Mouse (Mus musculus) hindbrain, embryonic 14.5 days (tissue): ENCODE measurements around the gene Uri1. TPM values are rescaled to one million over a fixed set of nuclear protein-coding genes. Genes with fewer than 3 reads are reported as not detected.

Source experiments
- ATAC-seq: fragments of 200-750 bp; cut with Nextera tagmentation; 2 replicates; pipeline ENCODE4 v1.8.0; 2017; ENCODE audit warnings: moderate number of reproducible peaks, mild to moderate bottlenecking, moderate TSS enrichment, moderate library complexity; ENCODE audit not compliant: low FRiP score
- DNase-seq: peaks from one replicate; pipeline ENCODE4 v3.0.0-alpha.2; 2015; ENCODE audit warnings: low spot score
- H3K27ac ChIP-seq: fragments of 300-500 bp; sonication (generic); 2 replicates; pipeline ENCODE4 v1.5.1; 2014; ENCODE audit warnings: mild to moderate bottlenecking, moderate library complexity
- H3K27me3 ChIP-seq: fragments of 300-500 bp; sonication (generic); 2 replicates; pipeline ENCODE4 v1.6.1; 2014; ENCODE audit warnings: mild to moderate bottlenecking, low read length, mixed read lengths; ENCODE audit not compliant: control insufficient read depth, insufficient read depth
- H3K36me3 ChIP-seq: fragments of 300-500 bp; sonication (generic); replicated peaks from 2 replicates; pipeline ENCODE4 v1.6.1; 2014; ENCODE audit not compliant: control insufficient read depth, insufficient read depth
- H3K4me1 ChIP-seq: fragments of 300-500 bp; sonication (generic); replicated peaks from 2 replicates; pipeline ENCODE4 v1.6.1; 2014; ENCODE audit warnings: antibody characterized with exemption, low read length, mixed read lengths; ENCODE audit not compliant: control insufficient read depth, insufficient read depth
- H3K4me2 ChIP-seq: fragments of 300-500 bp; sonication (generic); replicated peaks from 2 replicates; pipeline ENCODE4 v1.6.1; 2014; ENCODE audit warnings: mild to moderate bottlenecking, moderate library complexity
- H3K4me3 ChIP-seq: fragments of 300-500 bp; sonication (generic); replicated peaks from 2 replicates; pipeline ENCODE4 v1.5.1; 2014; ENCODE audit warnings: mild to moderate bottlenecking, low read length
- H3K9ac ChIP-seq: fragments of 300-500 bp; sonication (generic); 2 replicates; pipeline ENCODE4 v1.6.1; 2014
- H3K9me3 ChIP-seq: fragments of 300-500 bp; sonication (generic); 2 replicates; pipeline ENCODE4 v1.6.1; 2016; ENCODE audit warnings: low read length; ENCODE audit not compliant: control insufficient read depth
- WGBS: fragments of 180-500 bp; shearing (Covaris S2); extraction: QIAGEN DNeasy Blood & Tissue Kit; methylation state at CpG from one replicate; pipeline ENCODE4 v1.1.7; 2014; 5-methylcytosine and 5-hydroxymethylcytosine counted together
- polyA plus RNA-seq: library from polyadenylated mRNA; unstranded; fragments of >200 nt; fragmentation: Nextera tagmentation; extraction: Ambion mirVana; gene quantifications from 2 replicates; pipeline ENCODE4 v1.2.1, GENCODE M21; 2014

Uri1 gene
- 34.4 and 41.8 TPM in 2 replicates for polyA plus RNA-seq

DNA sequence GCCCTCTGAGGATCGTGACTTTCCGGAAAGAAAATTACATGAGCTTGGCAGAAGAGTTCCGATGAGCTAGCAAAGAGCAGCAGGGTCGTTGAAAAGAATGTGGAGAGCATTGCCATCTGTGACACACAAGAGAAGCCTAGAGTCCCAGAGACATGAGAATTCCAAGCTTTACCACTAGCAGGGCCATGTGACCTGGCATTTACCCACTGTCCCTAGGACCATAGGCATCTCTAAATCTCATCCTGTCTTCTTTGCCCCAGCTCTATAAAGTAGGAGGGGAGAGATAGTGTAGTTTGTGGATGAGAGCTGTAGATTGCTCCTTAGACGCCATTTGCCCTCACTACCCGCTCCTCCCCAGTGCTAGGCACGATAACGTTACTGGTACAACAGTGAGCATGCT lies at the start of gene Uri1:
Gene Uri1 (minus strand): TSS at position 101 of the 400 bp plus-strand sequence.
- H3K4me2 ChIP-seq: no peak within 1 kb of the TSS
- no peak for DNase-seq
- no peak for ATAC-seq
- no peak within 1 kb of the TSS for H3K9ac ChIP-seq
- no peaks in the 10 kb centered on the region for H3K9me3 ChIP-seq
- 92% methylated on average over 8 of the region's 8 CpGs for WGBS
- no peaks in the 10 kb centered on the region for H3K4me1 ChIP-seq
- H3K4me3 ChIP-seq: no peak within 1 kb of the TSS
- H3K27ac ChIP-seq: no peak within 1 kb of the TSS
- H3K36me3 ChIP-seq: no peaks in the 10 kb centered on the region
- H3K27me3 ChIP-seq: no peaks in the 10 kb centered on the region

DNA sequence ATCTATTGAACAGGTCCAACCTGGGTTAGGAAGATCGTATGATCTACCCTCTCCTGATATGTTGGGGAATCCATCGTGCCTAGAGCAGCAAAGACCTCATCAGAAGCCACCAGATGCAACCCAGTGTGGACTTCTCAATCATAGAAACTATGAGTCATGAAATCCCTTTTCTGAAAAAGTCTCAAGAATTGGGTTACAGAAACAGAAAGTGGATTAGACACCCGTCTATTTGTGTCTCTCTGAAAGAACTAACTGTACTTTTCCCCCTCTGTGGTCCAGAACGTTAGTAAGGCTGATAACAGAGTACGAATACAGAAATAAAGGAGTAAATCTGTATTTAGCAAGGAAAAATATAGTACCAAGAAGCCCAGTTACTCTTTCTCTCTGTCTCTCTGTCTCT lies 47.7 kb upstream of the Uri1 start:
- H3K4me1 ChIP-seq: peaks cover 13% of the 10 kb centered on the region
- H3K9me3 ChIP-seq: no peaks in the 10 kb centered on the region
- WGBS: 86% methylated on average over 5 of the region's 5 CpGs
- DNase-seq (no peak), ATAC-seq (no peak)
- no peaks in the 10 kb centered on the region for H3K27me3 ChIP-seq
- no peaks in the 10 kb centered on the region for H3K36me3 ChIP-seq
- no peak overlapping the region for H3K27ac ChIP-seq
- no peak overlapping the region for H3K4me3 ChIP-seq
- no peak overlapping the region for H3K9ac ChIP-seq
- H3K4me2 ChIP-seq: no peak overlapping the region

DNA sequence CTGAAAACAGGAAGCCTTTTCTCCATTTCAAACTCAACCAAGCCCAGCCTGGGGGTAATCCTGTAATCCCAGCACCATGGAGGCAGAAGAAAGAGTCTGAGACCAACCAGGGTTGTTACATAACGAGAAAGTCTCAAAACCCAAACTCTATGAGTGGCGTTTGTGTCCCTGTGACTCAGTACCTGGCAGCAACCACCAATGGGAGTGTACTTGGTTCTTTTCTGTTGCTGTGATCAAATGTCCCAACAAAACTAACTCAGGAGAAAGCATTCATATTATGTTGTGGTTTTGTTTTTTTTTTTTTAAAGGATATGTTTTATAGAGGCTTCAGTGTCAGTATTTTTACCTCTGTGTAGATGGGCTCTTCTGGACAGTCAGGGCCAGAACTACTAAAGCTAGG lies 47.3 kb upstream of the Uri1 start:
- Histone ChIP-seq H3K4me3 (no peak overlapping the region), H3K36me3 (no peaks in the 10 kb centered on the region), H3K4me2 (no peak overlapping the region), H3K27me3 (no peaks in the 10 kb centered on the region), H3K27ac (no peak overlapping the region), H3K4me1 (peaks cover 13% of the 10 kb centered on the region), H3K9ac (no peak overlapping the region), H3K9me3 (no peaks in the 10 kb centered on the region)
- ATAC-seq (no peak), DNase-seq (no peak)
- WGBS: 62% methylated on average over 2 of the region's 2 CpGs

DNA sequence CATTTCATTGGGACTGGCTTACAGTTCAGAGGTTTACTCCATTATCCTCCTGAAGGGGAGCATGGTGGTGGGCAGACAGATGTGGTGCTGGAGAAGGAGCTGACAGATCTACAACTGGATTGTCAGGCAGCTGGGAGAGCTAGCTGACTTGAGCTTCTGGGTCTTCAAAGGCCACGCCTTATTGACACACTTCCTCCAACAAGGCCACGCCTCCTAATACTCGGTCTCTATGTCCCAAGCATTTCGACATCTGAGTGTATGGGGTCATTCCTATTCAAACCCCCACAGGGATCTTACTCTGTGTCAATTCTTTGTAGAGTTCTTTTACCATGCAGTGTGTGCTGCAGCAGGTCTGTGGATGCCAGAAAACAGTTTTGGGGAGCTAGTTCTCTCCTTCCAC lies 41.1 kb upstream of the Uri1 start:
- Histone ChIP-seq H3K9ac (no peak overlapping the region), H3K36me3 (no peaks in the 10 kb centered on the region), H3K27ac (no peak overlapping the region), H3K27me3 (no peaks in the 10 kb centered on the region), H3K4me3 (no peak overlapping the region), H3K4me2 (no peak overlapping the region), H3K9me3 (no peaks in the 10 kb centered on the region), H3K4me1 (no peaks in the 10 kb centered on the region)
- ATAC-seq: no peak
- WGBS: 61% methylated on average over 4 of the region's 4 CpGs
- DNase-seq: no peak

DNA sequence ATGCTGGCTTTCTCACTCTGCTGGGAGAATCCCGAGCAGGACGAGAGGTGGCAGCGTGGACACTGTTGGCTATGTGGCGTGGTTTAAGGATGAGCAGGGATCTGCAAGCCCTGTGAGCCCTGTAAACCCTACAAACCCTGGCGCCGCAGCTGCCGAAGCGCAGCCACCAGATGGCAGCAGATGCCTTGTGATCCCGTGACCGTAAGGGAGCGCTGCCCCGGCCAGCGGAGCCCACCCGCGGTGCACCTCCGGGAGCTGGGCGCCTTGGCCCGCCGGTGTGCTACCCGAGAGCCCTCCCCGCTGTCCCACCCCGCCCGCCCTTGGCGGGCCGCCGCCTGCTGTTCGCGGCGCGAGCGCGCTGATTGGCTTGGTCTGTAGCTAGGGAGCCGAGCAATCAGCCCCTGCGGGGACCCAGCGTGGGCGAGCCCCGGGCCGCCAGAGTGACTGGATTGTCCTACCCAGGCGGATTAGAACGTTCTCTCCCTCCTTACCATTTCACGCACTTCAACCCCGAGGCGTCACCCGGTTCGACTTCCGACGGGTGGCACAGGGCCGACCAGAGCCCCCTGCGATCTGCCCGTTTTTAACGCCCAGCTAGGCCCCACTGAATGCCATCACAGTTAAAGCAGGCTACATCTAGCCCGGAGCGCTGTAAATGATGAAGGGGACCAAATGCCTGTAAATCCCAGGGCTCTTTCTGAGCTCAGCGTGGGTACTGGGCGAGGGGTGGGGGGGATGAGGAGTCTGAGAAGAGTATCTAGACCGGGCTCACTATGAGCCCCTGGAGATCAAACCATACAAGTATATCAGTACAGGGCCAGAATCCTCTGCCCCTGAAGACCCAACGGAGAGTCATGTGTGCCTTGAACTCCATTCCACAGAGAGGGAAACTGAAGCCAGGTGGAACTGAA lies 38.0 kb upstream of the Uri1 start:
- 1% methylated on average over 57 of the region's 57 CpGs for WGBS
- H3K9ac ChIP-seq: peak overlapping the region; percentile 76
- DNase-seq (peak; percentile 92), ATAC-seq (peak; percentile 91)
- H3K36me3 ChIP-seq: no peaks in the 10 kb centered on the region
- no peaks in the 10 kb centered on the region for H3K9me3 ChIP-seq
- H3K27ac ChIP-seq: peak overlapping the region; percentile 67; the same call in 1 of the 2 replicates
- peak overlapping the region; percentile 74 for H3K4me2 ChIP-seq
- H3K27me3 ChIP-seq: no peaks in the 10 kb centered on the region
- H3K4me1 ChIP-seq: no peaks in the 10 kb centered on the region
- H3K4me3 ChIP-seq: peak overlapping the region; percentile 46

DNA sequence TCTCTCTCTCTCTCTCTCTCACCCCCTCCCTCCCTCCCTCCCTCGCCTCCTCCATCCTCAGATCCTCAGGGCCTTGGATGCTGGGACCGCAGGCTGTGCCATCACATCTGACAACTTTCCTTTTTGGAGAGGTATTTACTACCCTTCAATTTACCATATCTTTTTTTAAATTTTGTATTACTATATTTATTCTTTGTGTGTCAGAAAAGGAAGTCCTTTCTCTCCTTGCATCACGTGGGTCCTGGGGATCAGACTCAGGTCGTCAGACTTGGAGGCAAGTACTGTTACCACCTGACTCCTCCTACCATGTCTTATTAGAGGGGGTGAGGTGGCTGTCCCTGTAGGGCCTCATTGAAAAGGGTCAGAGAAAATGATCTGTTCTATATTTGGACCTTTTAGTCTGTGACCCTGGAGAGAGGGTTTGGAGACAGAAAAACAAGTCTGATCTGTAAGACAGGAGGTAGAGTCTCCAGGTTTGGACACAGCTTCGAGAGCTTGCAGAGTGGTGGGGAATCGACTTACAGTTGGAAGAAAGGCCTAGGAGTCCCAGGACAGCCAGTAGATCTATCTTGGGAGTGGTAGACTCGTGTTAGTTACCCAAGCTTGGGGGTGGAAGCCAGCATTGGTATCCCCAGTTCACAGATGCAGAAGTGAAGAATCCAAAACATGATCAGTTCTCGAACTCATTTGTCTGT lies 36.4 kb upstream of the Uri1 start:
- Histone ChIP-seq H3K9me3 (no peaks in the 10 kb centered on the region), H3K4me3 (no peak overlapping the region), H3K9ac (no peak overlapping the region), H3K36me3 (no peaks in the 10 kb centered on the region), H3K27ac (no peak overlapping the region), H3K4me2 (no peak overlapping the region), H3K27me3 (no peaks in the 10 kb centered on the region), H3K4me1 (no peaks in the 10 kb centered on the region)
- DNase-seq: no peak
- no peak for ATAC-seq
- WGBS: 84% methylated on average over 8 of the region's 8 CpGs

DNA sequence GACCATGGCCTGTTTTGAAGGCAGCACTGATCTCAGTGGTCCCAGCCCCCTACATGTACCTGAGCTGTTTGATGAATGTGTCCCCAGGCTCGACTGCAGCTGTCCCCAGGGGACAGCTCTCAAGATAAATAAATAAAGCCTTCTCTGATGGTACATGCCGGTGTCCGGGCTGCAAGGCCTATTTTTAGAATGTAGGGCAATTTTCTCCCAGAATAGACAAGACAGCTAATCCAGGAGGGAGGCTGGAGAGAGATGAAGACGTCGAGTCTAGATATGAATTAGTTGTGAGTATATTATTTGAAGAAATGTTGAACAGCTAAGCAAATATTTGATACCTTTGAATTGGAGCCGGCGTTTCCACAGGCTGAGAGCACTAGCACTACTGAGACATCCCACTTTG lies 35.7 kb upstream of the Uri1 start:
- 57% methylated on average over 7 of the region's 7 CpGs for WGBS
- H3K27me3 ChIP-seq: no peaks in the 10 kb centered on the region
- DNase-seq: no peak

DNA sequence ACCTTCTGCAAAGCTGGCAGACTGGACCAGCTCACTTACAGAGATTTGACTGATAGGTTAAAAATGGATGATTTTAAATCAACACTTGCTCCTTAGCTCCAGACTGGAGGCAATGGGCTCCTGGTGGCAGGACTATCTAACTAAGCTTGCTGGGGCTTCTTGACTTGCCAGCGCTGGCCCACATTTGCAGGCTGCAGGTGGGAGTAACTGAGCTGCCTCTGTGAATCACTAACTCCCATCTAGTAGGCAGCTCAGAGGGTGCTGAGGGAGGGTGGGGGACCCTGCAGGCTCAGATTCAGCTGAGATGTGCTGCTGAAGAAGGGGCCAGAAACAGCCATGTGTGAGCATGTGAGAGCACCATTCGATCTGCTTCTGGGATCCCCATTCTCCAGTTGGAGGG lies 32.6 kb upstream of the Uri1 start:
- H3K4me1 ChIP-seq: no peaks in the 10 kb centered on the region
- ATAC-seq (no peak), DNase-seq (no peak)
- H3K27ac ChIP-seq: no peak overlapping the region
- no peaks in the 10 kb centered on the region for H3K9me3 ChIP-seq
- no peak overlapping the region for H3K4me3 ChIP-seq
- no peaks in the 10 kb centered on the region for H3K36me3 ChIP-seq
- H3K4me2 ChIP-seq: no peak overlapping the region
- WGBS: 97% methylated on average over 2 of the region's 2 CpGs
- H3K27me3 ChIP-seq: no peaks in the 10 kb centered on the region
- H3K9ac ChIP-seq: no peak overlapping the region

More for the DNA sequence above, 35.7 kb upstream of the Uri1 start:
- H3K4me2 ChIP-seq: no peak overlapping the region
- H3K9ac ChIP-seq: no peak overlapping the region
- no peaks in the 10 kb centered on the region for H3K36me3 ChIP-seq
- no peak overlapping the region for H3K27ac ChIP-seq
- H3K4me1 ChIP-seq: no peaks in the 10 kb centered on the region
- no peaks in the 10 kb centered on the region for H3K9me3 ChIP-seq
- no peak for ATAC-seq
- no peak overlapping the region for H3K4me3 ChIP-seq

DNA sequence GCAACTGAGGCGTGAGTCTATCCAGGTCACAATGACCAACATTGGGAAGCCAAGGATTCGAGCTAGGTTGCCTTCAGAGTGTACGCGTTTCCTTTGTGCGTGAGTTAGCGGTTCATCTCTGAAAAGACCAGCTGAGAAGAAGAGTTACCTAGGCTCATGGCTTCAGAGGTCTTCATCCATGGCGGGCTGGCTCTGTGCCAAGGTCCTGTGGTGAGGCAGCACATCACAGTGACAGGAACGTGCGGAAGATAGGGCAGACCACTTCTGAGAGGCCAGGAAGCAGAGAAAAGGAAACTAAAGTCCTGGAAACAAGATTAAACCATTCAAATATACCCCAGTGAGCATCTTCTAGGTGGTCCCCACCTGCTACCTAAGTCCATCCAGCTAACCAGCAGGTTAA lies 30.9 kb upstream of the Uri1 start:
- H3K4me1 ChIP-seq: no peaks in the 10 kb centered on the region
- H3K27ac ChIP-seq: no peak overlapping the region
- no peak overlapping the region for H3K4me2 ChIP-seq
- no peak overlapping the region for H3K4me3 ChIP-seq
- no peaks in the 10 kb centered on the region for H3K27me3 ChIP-seq
- no peak for DNase-seq
- 87% methylated on average over 9 of the region's 9 CpGs for WGBS
- H3K9ac ChIP-seq: no peak overlapping the region
- ATAC-seq: no peak
- H3K9me3 ChIP-seq: no peaks in the 10 kb centered on the region
- no peaks in the 10 kb centered on the region for H3K36me3 ChIP-seq
